Comparison of ENCODE assay signal across 8 mouse cellular contexts in the genomic region with DNA sequence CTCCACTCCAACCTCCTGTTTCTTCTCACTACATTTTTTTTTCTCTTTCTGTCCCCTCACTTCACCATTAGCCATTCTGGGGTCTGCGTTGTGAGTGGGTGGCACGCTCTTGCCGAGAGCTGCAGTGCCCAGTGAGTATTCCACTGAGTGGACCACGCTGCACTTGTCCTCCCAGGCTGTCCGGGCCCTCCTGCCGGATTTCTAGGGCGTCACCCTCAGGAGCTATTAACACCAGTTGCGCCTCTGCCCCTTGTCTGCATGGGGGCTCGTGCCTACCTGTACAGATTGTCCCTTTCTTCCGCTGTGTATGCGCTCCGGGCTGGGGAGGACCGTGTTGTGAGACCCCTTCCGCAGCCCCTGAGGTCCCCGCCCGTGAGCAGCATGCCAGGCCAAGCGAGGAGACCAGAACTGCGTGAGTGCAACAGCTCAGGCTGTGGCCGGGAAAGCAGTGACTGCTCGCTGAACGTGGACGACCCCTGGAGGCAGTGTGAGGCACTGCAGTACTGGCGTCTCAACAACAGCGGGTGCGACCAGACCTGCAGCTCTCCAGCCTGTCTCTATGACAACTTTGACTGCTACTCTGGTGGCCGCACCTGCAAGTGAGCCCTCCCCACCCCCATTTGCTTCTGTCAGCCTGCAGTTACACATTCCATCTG. TPM values are rescaled to one million over a fixed set of nuclear protein-coding genes. Genes with fewer than 3 reads are reported as not detected.
A peak's percentile ranks its signal among the peaks of the same experiment; 100 is the strongest.
DNase-seq lines count a peak whose midpoint lies in the region; ATAC-seq and TF ChIP-seq lines count a peak whose summit lies in the region.

No protein-coding gene starts in this region.

- H3K4me1 ChIP-seq in G1E (ENCODE audit: insufficient read depth, low read depth, low read length): peaks cover 10% of the 10 kb centered on the region
- no peaks in the 10 kb centered on the region for H3K4me1 ChIP-seq in forebrain, postnatal 0 days (ENCODE audit: insufficient read depth)
- H3K4me1 ChIP-seq in lung, embryonic 14.5 days (ENCODE audit: insufficient read depth): no peaks in the 10 kb centered on the region

- H3K9me3 ChIP-seq in G1E (replicated peaks): no peaks in the 10 kb centered on the region; the same call in 1 of the 2 replicates
- no peaks in the 10 kb centered on the region for H3K9me3 ChIP-seq in forebrain, postnatal 0 days (ENCODE audit: low read length)
- no peaks in the 10 kb centered on the region for H3K9me3 ChIP-seq in lung, embryonic 14.5 days (ENCODE audit: low read depth, low read length)

- peaks cover 44% of the 10 kb centered on the region for H3K27me3 ChIP-seq in G1E (ENCODE audit: insufficient read depth, low read length)
- no peaks in the 10 kb centered on the region for H3K27me3 ChIP-seq in forebrain, postnatal 0 days (ENCODE audit: insufficient read depth, low read length)
- H3K27me3 ChIP-seq in lung, embryonic 14.5 days (ENCODE audit: insufficient read depth, low read length): 0 out of 2 replicates have a peak, but pooled peaks cover 2% of the 10 kb centered on the region

- peak overlapping the region; percentile 30; the same call in 1 of the 2 replicates for H3K4me3 ChIP-seq in G1E (ENCODE audit: low read depth, low read length)
- H3K4me3 ChIP-seq in forebrain, postnatal 0 days (ENCODE audit: low read depth, low read length): no peak overlapping the region
- peak overlapping the region; percentile 19 for H3K4me3 ChIP-seq in lung, embryonic 14.5 days (ENCODE audit: low read depth, low read length)

- H3K36me3 ChIP-seq in G1E (replicated peaks): no peaks in the 10 kb centered on the region
- no peaks in the 10 kb centered on the region for H3K36me3 ChIP-seq in forebrain, postnatal 0 days (ENCODE audit: insufficient read depth)
- H3K36me3 ChIP-seq in lung, embryonic 14.5 days (ENCODE audit: insufficient read depth): no peaks in the 10 kb centered on the region

- TF ChIP-seq CTCF in G1E (IDR thresholded peaks at IDR 0.05; ENCODE audit: low read depth, low read length): peak; percentile 94
- peak; percentile 89 for TF ChIP-seq CTCF in forebrain, postnatal 0 days (IDR thresholded peaks at IDR 0.05; ENCODE audit: low read depth)
- peak; percentile 97 for TF ChIP-seq CTCF in lung, embryonic 14.5 days (IDR thresholded peaks at IDR 0.05; ENCODE audit: low read depth)

- ATAC-seq in G1E (ENCODE audit: extremely low read depth, insufficient number of reproducible peaks, low FRiP score, poor library complexity, severe bottlenecking): peak; percentile 66; the same call in 1 of the 2 replicates
- ATAC-seq in forebrain, postnatal 0 days: peak; percentile 84
- ATAC-seq in hematopoietic stem cell, adult 5-6 weeks (replicated peaks in 1 of 2; ENCODE audit: insufficient read depth in 1 of 2, low FRiP score in 2 of 2, low TSS enrichment in 1 of 2, low read depth in 1 of 2, poor library complexity in 2 of 2, severe bottlenecking in 2 of 2): peak; percentile 92 to 95
- ATAC-seq in lung, embryonic 14.5 days (ENCODE audit: insufficient read depth): peak; percentile 91

- no peak overlapping the region for H3K27ac ChIP-seq in forebrain, postnatal 0 days (ENCODE audit: low read depth, low read length)
- no peak overlapping the region for H3K27ac ChIP-seq in lung, embryonic 14.5 days (ENCODE audit: low read depth)

- 7% methylated on average over 26 of the region's 26 CpGs for WGBS in forebrain, postnatal 0 days
- WGBS in lung, embryonic 14.5 days: 7% methylated on average over 26 of the region's 26 CpGs

- H3K4me2 ChIP-seq in forebrain, postnatal 0 days (ENCODE audit: low read depth): peak overlapping the region; percentile 27; the same call in 1 of the 2 replicates
- peak overlapping the region; percentile 59 for H3K4me2 ChIP-seq in lung, embryonic 14.5 days

- no peak overlapping the region for H3K9ac ChIP-seq in forebrain, postnatal 0 days
- H3K9ac ChIP-seq in lung, embryonic 14.5 days: peak overlapping the region; percentile 38

- peak; percentile 52 for DNase-seq in G1E (ENCODE audit: low spot score)
- peak; percentile 81 to 86 for DNase-seq in cerebellum, adult 18-20 months
- DNase-seq in forebrain, postnatal 0 days: peak; percentile 70
- peak; percentile 70 to 85 for DNase-seq in layer of hippocampus, adult 8-10 months (ENCODE audit: low spot score in 2 of 2)
- peak; percentile 88 for DNase-seq in lung, embryonic 14.5 days
- peak; percentile 48 for DNase-seq in ovary, adult 18-20 months (ENCODE audit: low spot score)
- DNase-seq in thymus, postnatal 10 days (ENCODE audit: low spot score in 2 of 2): peak; percentile 83 to 91

RNA-seq across cellular contexts. Expression of a gene that starts 22.8 kb away (rescaled TPM):
- total RNA-seq in G1E (2014; fragmentation: Nextera tagmentation): 33.6 and 36.2 TPM in 2 replicates
- total RNA-seq in G1E (2017): 44.6 and 47.1 TPM in 2 replicates
- 20.8 and 23.0 TPM in 2 replicates for polyA plus RNA-seq in G1E (2012)
- 30.5 and 43.6 TPM in 2 replicates for total RNA-seq in forebrain, postnatal 0 days (2014; rRNA removed)
- 20.0 and 30.7 TPM in 2 replicates for polyA plus RNA-seq in forebrain, postnatal 0 days (2015; fragmentation: Nextera tagmentation; extraction: Ambion mirVana)
- 12.3 and 17.1 TPM in 2 replicates for total RNA-seq in hematopoietic stem cell, adult 5-6 weeks (2017)
- total RNA-seq in layer of hippocampus, adult 8-10 months (2022): 100 to 1,000 TPM in 2 of 4 experiments, 10 to 100 TPM in 2; 94.9 to 110 (median 101) TPM
- 5.9 and 6.9 TPM in 2 replicates for polyA plus RNA-seq in lung, embryonic 14.5 days (2014; fragmentation: Nextera tagmentation; extraction: Ambion mirVana)

RNA-seq across cellular contexts. Expression of a gene that starts 29.7 kb away (rescaled TPM):
- total RNA-seq in G1E (2014; fragmentation: Nextera tagmentation) (not detected in 2 replicates), G1E (2017) (0.17 TPM in 1 of 2 replicates, not detected in the other)
- not detected in 2 replicates for polyA plus RNA-seq in G1E (2012)
- 0.71 TPM in 1 of 2 replicates, not detected in the other for total RNA-seq in forebrain, postnatal 0 days (2014; rRNA removed)
- polyA plus RNA-seq in forebrain, postnatal 0 days (2015; fragmentation: Nextera tagmentation; extraction: Ambion mirVana): not detected in 2 replicates
- total RNA-seq in hematopoietic stem cell, adult 5-6 weeks (2017): not detected in 2 replicates
- not detected for total RNA-seq in layer of hippocampus, adult 8-10 months (2022)
- polyA plus RNA-seq in lung, embryonic 14.5 days (2014; fragmentation: Nextera tagmentation; extraction: Ambion mirVana): not detected in 2 replicates
